Mouse (Mus musculus) heart, embryonic 14.5 days (tissue): ENCODE measurements around the gene Ttc23. TPM values are rescaled to one million over a fixed set of nuclear protein-coding genes. Genes with fewer than 3 reads are reported as not detected.

Source experiments
- ATAC-seq: fragments of 200-750 bp; cut with Nextera tagmentation; 2 replicates; pipeline ENCODE4 v1.8.0; 2017; ENCODE audit warnings: low read depth, moderate TSS enrichment; ENCODE audit not compliant: insufficient number of reproducible peaks, insufficient read depth, low FRiP score
- H3K27ac ChIP-seq, 2 experiments: fragments of 200-500 bp in 1 of 2; fragments of 300-500 bp in 1 of 2; sonication (generic) in 1 of 2; replicated peaks in 1 of 2; 2 replicates each; pipeline ENCODE4 v1.5.1; 2012 to 2014; ENCODE audit warnings: low read depth in 2 of 2, low read length in 2 of 2, control low read depth in 1 of 2, mild to moderate bottlenecking in 1 of 2, mixed read lengths in 1 of 2; ENCODE audit not compliant: control insufficient read depth in 1 of 2, insufficient read depth in 1 of 2
- H3K27me3 ChIP-seq: fragments of 300-500 bp; sonication (generic); 2 replicates; pipeline ENCODE4 v1.6.1; 2014; ENCODE audit warnings: mild to moderate bottlenecking, low read length, control low read depth; ENCODE audit not compliant: control insufficient read depth, insufficient read depth
- H3K36me3 ChIP-seq: fragments of 300-500 bp; sonication (generic); 2 replicates; pipeline ENCODE4 v1.6.1; 2014; ENCODE audit warnings: mild to moderate bottlenecking, control low read depth, low read length, mixed read lengths; ENCODE audit not compliant: control insufficient read depth, insufficient read depth
- H3K4me1 ChIP-seq, 2 experiments: fragments of 200-500 bp in 1 of 2; fragments of 300-500 bp in 1 of 2; sonication (generic) in 1 of 2; 2 replicates each; pipeline ENCODE4 v1.6.1; 2012 to 2014; ENCODE audit warnings: low read length in 2 of 2, control low read depth in 1 of 2, mixed read lengths in 1 of 2; ENCODE audit not compliant: control insufficient read depth in 2 of 2, insufficient read depth in 2 of 2
- H3K4me2 ChIP-seq: fragments of 300-500 bp; sonication (generic); 2 replicates; pipeline ENCODE4 v1.6.1; 2014; ENCODE audit warnings: mild to moderate bottlenecking, low read length
- H3K4me3 ChIP-seq, 2 experiments: fragments of 200-500 bp in 1 of 2; fragments of 300-500 bp in 1 of 2; sonication (generic) in 1 of 2; 2 replicates each; pipeline ENCODE4 v1.5.1; 2012 to 2014; ENCODE audit warnings: low read length in 2 of 2, mild to moderate bottlenecking in 2 of 2, control low read depth in 1 of 2, low read depth in 1 of 2, moderate library complexity in 1 of 2; ENCODE audit not compliant: control insufficient read depth in 1 of 2, insufficient read depth in 1 of 2
- H3K9ac ChIP-seq: fragments of 300-500 bp; sonication (generic); 2 replicates; pipeline ENCODE4 v1.6.1; 2014; ENCODE audit warnings: mild to moderate bottlenecking, low read length
- H3K9me3 ChIP-seq: fragments of 300-500 bp; sonication (generic); 2 replicates; pipeline ENCODE4 v1.6.1; 2016; ENCODE audit warnings: low read length, control low read depth; ENCODE audit not compliant: control insufficient read depth
- WGBS: fragments of 180-500 bp; shearing (Covaris S2); extraction: QIAGEN DNeasy Blood & Tissue Kit; methylation state at CpG from one replicate; pipeline ENCODE4 v1.1.7; 2014; 5-methylcytosine and 5-hydroxymethylcytosine counted together
- polyA plus RNA-seq: library from polyadenylated mRNA; unstranded; fragments of >200 nt; fragmentation: Nextera tagmentation; extraction: Ambion mirVana; gene quantifications from 2 replicates; pipeline ENCODE4 v1.2.1, GENCODE M21; 2014

Ttc23 gene
- polyA plus RNA-seq, 1 experiment from 2014 or later = 20.9 TPM

DNA sequence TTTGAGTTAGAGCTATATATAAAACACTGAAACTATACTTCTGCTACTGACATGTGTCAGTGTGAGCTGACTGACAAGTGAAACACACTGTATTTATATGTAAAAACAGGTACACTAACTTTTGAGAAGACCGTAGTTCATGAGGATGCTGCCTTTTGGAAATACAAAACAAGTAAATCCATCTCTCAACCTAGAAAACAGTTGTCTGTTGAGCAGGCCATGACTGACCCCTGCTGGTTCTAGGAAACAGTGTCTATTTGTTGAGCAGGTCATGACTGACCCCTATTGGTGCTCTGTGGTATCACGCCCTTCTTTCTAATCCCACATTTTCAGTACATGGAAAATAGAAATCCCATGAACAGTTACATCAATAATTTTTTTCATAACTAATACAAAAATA lies 16.4 kb upstream of the Ttc23 start:
- Histone ChIP-seq H3K27ac (peak overlapping the region; percentile 39 to 66; a peak in 3 of 4 replicates), H3K4me3 (no peak overlapping the region), H3K4me2 (no peak overlapping the region), H3K27me3 (no peaks in the 10 kb centered on the region), H3K9me3 (0 out of 2 replicates have a peak, but pooled peaks cover 4% of the 10 kb centered on the region), H3K9ac (0 out of 2 replicates have a peak overlapping the region, but pooled peaks have one; percentile 3), H3K36me3 (no peaks in the 10 kb centered on the region), H3K4me1 (peaks cover 0 to 5% of the 10 kb centered on the region in 2 experiments; a peak in 1 of 4 replicates)
- no peak for ATAC-seq
- WGBS = 17% methylated on average over 2 of the region's 2 CpGs

- no peak overlapping the region for H3K9ac ChIP-seq
- peaks cover 0 to 5% of the 10 kb centered on the region in 2 experiments; a peak in 1 of 4 replicates for H3K4me1 ChIP-seq
- H3K36me3 ChIP-seq = no peaks in the 10 kb centered on the region
- ATAC-seq = no peak
- H3K9me3 ChIP-seq = 0 out of 2 replicates have a peak, but pooled peaks cover 4% of the 10 kb centered on the region
- 81% methylated on average over 5 of the region's 5 CpGs for whole genome bisulfite sequencing
- H3K27me3 ChIP-seq = no peaks in the 10 kb centered on the region
- no peak overlapping the region for H3K4me3 ChIP-seq
- no peak overlapping the region for H3K27ac ChIP-seq
- no peak overlapping the region for H3K4me2 ChIP-seq
Measured at GRCm38 (mm10) chr7:67632380-67632779, 14.8 kb upstream of the Ttc23 start.

GRCm38 (mm10) chr7:67634210-67634609 lies 13.0 kb upstream of the Ttc23 start:
- Histone ChIP-seq H3K27ac (no peak overlapping the region), H3K36me3 (0 out of 2 replicates have a peak, but pooled peaks cover 4% of the 10 kb centered on the region), H3K9me3 (0 out of 2 replicates have a peak, but pooled peaks cover 4% of the 10 kb centered on the region), H3K4me1 (peaks cover 0 to 5% of the 10 kb centered on the region in 2 experiments; a peak in 1 of 4 replicates), H3K4me3 (no peak overlapping the region), H3K4me2 (no peak overlapping the region), H3K9ac (no peak overlapping the region), H3K27me3 (no peaks in the 10 kb centered on the region)
- 85% methylated on average over 3 of the region's 3 CpGs for WGBS
- no peak for ATAC-seq

GRCm38 (mm10) chr7:67636161-67636560 lies 11.0 kb upstream of the Ttc23 start:
- 0 out of 2 replicates have a peak, but pooled peaks cover 4% of the 10 kb centered on the region for H3K9me3 ChIP-seq
- no peak overlapping the region for H3K27ac ChIP-seq
- no peaks in the 10 kb centered on the region for H3K4me1 ChIP-seq
- peaks cover 14% of the 10 kb centered on the region; the same call in 1 of the 2 replicates for H3K36me3 ChIP-seq
- H3K9ac ChIP-seq = no peak overlapping the region
- no peaks in the 10 kb centered on the region for H3K27me3 ChIP-seq
- WGBS = 59% methylated on average over 2 of the region's 2 CpGs
- ATAC-seq = no peak
- H3K4me2 ChIP-seq = no peak overlapping the region
- H3K4me3 ChIP-seq = no peak overlapping the region

- H3K36me3 ChIP-seq = peaks cover 14% of the 10 kb centered on the region; the same call in 1 of the 2 replicates
- H3K27me3 ChIP-seq = no peaks in the 10 kb centered on the region
- no peak overlapping the region for H3K9ac ChIP-seq
- no peak overlapping the region for H3K4me3 ChIP-seq
- 88% methylated on average over 3 of the region's 3 CpGs for WGBS
- H3K27ac ChIP-seq = no peak overlapping the region
- H3K4me1 ChIP-seq = peaks cover 0 to 1% of the 10 kb centered on the region in 2 experiments; a peak in 2 of 4 replicates
- H3K9me3 ChIP-seq = no peaks in the 10 kb centered on the region
- no peak for ATAC-seq
- no peak overlapping the region for H3K4me2 ChIP-seq
Measured at GRCm38 (mm10) chr7:67639006-67639405, 8.2 kb upstream of the Ttc23 start.

- no peak overlapping the region for H3K4me3 ChIP-seq
- no peaks in the 10 kb centered on the region for H3K9me3 ChIP-seq
- no peaks in the 10 kb centered on the region for H3K27me3 ChIP-seq
- H3K36me3 ChIP-seq = peaks cover 14% of the 10 kb centered on the region; the same call in 1 of the 2 replicates
- no peak overlapping the region for H3K4me2 ChIP-seq
- 90% methylated on average over 9 of the region's 9 CpGs for WGBS
- H3K4me1 ChIP-seq = peaks cover 0 to 16% of the 10 kb centered on the region in 2 experiments; a peak in 2 of 4 replicates
- no peak for ATAC-seq
- no peak overlapping the region for H3K9ac ChIP-seq
- no peak overlapping the region for H3K27ac ChIP-seq
Measured at GRCm38 (mm10) chr7:67642955-67643354, 4.3 kb upstream of the Ttc23 start.

DNA sequence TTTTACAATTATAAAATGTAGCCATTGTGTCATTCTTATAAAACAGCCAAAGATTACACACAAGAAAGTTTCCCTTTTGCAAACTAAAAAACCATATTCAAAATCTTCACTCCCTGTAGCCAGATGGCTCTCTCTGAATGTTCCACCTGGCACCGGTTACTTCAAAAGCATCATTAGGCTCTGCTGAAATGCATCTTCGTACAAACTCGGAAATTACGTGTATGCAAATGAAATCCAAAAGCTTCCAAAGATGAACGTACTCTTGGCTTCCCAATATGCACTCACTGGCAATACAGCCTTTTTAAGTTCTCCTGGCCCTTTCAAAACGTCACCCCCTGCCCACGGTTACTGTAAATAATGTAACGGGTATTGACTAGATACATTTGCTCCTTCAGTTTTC lies 2.9 kb upstream of the Ttc23 start:
- Histone ChIP-seq H3K4me3 (peak overlapping the region in 1 of 2 experiments; percentile 66; a peak in 2 of 4 replicates), H3K27ac (no peak overlapping the region), H3K27me3 (no peaks in the 10 kb centered on the region), H3K9me3 (no peaks in the 10 kb centered on the region), H3K36me3 (peaks cover 10% of the 10 kb centered on the region; the same call in 1 of the 2 replicates), H3K4me1 (peaks cover 4 to 27% of the 10 kb centered on the region in 2 experiments), H3K4me2 (peak overlapping the region; percentile 70), H3K9ac (peak overlapping the region; percentile 83)
- WGBS = 41% methylated on average over 8 of the region's 8 CpGs
- ATAC-seq = no peak
